Mouse (Mus musculus) liver, embryonic 14.5 days (tissue): Measurements from ENCODE around the gene Iqcf1.

Experiments
- CTCF ChIP-seq: IDR thresholded peaks from 2 replicates; pipeline ENCODE4 v1.5.1; 2016; ENCODE audit warnings: antibody characterized with exemption, low read depth, control low read depth
- EP300 ChIP-seq: IDR thresholded peaks from 2 replicates; pipeline ENCODE4 v1.6.1; 2016; ENCODE audit warnings: antibody characterized with exemption, low read depth

DNA sequence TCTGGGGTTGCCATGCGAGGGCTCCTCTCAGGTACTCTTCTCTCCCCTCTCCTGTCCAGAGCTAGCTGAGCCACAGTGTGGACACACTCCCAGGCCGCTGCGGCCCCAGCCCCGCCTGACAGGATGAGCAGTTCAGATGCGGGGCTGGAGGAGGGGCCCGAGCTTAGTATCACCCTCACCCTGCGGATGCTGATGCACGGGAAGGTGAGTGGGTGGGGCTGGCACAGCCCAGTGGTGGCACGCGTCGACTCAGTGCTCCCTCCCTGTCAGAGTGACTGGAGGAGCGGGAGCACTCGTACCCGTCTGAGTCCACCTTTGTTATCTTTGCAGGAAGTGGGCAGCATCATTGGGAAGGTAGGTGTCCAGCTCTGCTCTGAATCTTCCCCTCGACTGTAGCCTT is 39.8 kb upstream of the Iqcf1 start:
- TF ChIP-seq CTCF (no peak), EP300 (no peak)
